Mouse (Mus musculus) spleen, adult 2 months (tissue): ENCODE results near the gene Lcn6.

Experiments
- CTCF ChIP-seq: fragments of 200-500 bp; IDR thresholded peaks from 2 replicates; pipeline ENCODE4 v1.5.1; 2011; ENCODE audit warnings: mild to moderate bottlenecking, inconsistent platforms; ENCODE audit not compliant: insufficient read depth, insufficient read length, insufficient replicate concordance; ENCODE audit errors: extremely low read depth
- POLR2A ChIP-seq: fragments of 200-500 bp; IDR thresholded peaks from 2 replicates; pipeline ENCODE4 v1.6.1; 2011; ENCODE audit warnings: low read depth, low read length, inconsistent platforms

DNA sequence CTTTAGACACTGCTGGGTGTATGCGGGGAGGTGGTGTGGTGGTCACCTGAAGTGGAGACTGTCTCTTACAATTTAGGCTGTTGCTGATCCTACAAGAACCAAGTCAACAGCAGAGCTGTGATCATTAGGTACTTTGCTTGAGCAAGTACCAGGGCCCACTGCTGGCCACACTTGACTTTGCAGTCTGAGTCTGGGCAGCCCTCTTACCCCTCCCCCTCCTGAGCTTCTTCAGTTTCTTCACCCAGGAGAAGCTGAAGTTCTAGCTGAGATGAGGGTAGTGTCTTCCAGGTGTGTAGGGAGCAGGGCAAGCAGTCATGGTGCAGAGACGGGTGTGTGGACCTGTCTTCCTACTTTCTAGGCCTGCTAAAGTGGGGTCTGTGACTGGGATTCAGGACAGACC lies 31.5 kb downstream of the Lcn6 start:
- no peak for TF ChIP-seq CTCF
- TF ChIP-seq POLR2A: no peak
